Mouse (Mus musculus): ENCODE measurements around the gene 1700015G11Rik.

- TF ChIP-seq CTCF (IDR thresholded peaks at IDR 0.05; ENCODE audit: low read depth, low read length), result no peak
- no peak for TF ChIP-seq POLR2AphosphoS5 (IDR thresholded peaks at IDR 0.05; ENCODE audit: insufficient replicate concordance, low read depth, low read length)
- TF ChIP-seq TAL1 (conservative IDR thresholded peaks at IDR 0.05; ENCODE audit: low read depth, low read length), result no peak
- TF ChIP-seq GATA1 (IDR thresholded peaks at IDR 0.05; ENCODE audit: borderline replicate concordance, low read length), result no peak
- TF ChIP-seq GATA2 (IDR thresholded peaks at IDR 0.05; ENCODE audit: borderline replicate concordance, low read depth, low read length), result no peak
Observed at GRCm38 (mm10) chr7:51986909-51987308, 28.6 kb downstream of the 1700015G11Rik start.

Measured in G1E (cell line).